Mouse (Mus musculus): ENCODE measurements at regions not wholly inside any gene's neighbourhood (a gene's known extent, or its start where the extent isn't known, plus 50 kb on each side); places are given as distances from the start of the nearest gene placed in this dataset.

GRCm38 (mm10) chr10:96981516-96981869 is 364.7 kb downstream of the Btg1 start:
- TF ChIP-seq EP300 (IDR thresholded peaks at IDR 0.05): no peak
- no peak for TF ChIP-seq CTCF (IDR thresholded peaks at IDR 0.05)
